Mouse (Mus musculus): ENCODE measurements at regions not wholly inside any gene's neighbourhood (a gene's known extent, or its start where the extent isn't known, plus 50 kb on each side); places are given as distances from the start of the nearest gene placed in this dataset.
"Not testable (repeated sequence)": the region's sequence is repeated elsewhere in the genome, so short reads cannot be mapped to it uniquely, and the experiment has no call there.

GRCm38 (mm10) chr10:56782265-56782664 is 405.1 kb downstream of the Gja1 start:
- no peak for DNase-seq (ENCODE audit: low spot score)

- no peak for DNase-seq (ENCODE audit: low spot score)
These were observed 406.8 kb downstream of the Gja1 start for GRCm38 (mm10) chr10:56783941-56784340.

GRCm38 (mm10) chr10:56788081-56788480 is 411.0 kb downstream of the Gja1 start:
- DNase-seq (ENCODE audit: low spot score): no peak

GRCm38 (mm10) chr10:56793074-56793473 is 415.9 kb downstream of the Gja1 start:
- DNase-seq (ENCODE audit: low spot score): peak; percentile 22

GRCm38 (mm10) chr10:56795396-56795795 is 418.3 kb downstream of the Gja1 start:
- DNase-seq (ENCODE audit: low spot score): no peak

GRCm38 (mm10) chr10:56799307-56799706 is 422.2 kb downstream of the Gja1 start:
- no peak for DNase-seq (ENCODE audit: low spot score)

GRCm38 (mm10) chr10:56799745-56800144 is 422.6 kb downstream of the Gja1 start:
- no peak for DNase-seq (ENCODE audit: low spot score)

- no peak for DNase-seq (ENCODE audit: low spot score)
These were observed 431.9 kb downstream of the Gja1 start for GRCm38 (mm10) chr10:56809006-56809405.

- no peak for DNase-seq (ENCODE audit: low spot score)
These were observed 445.0 kb downstream of the Gja1 start for GRCm38 (mm10) chr10:56822158-56822557.

GRCm38 (mm10) chr10:56831331-56831730 is 454.2 kb downstream of the Gja1 start:
- DNase-seq (ENCODE audit: low spot score): no peak

- no peak for DNase-seq (ENCODE audit: low spot score)
These were observed 454.8 kb downstream of the Gja1 start for GRCm38 (mm10) chr10:56831966-56832365.

- peak; percentile 49 for DNase-seq (ENCODE audit: low spot score)
These were observed 459.0 kb downstream of the Gja1 start for GRCm38 (mm10) chr10:56836130-56836529.

- DNase-seq (ENCODE audit: low spot score): no peak
These were observed 461.9 kb downstream of the Gja1 start for GRCm38 (mm10) chr10:56839006-56839495.

GRCm38 (mm10) chr10:56839545-56839944 is 462.4 kb downstream of the Gja1 start:
- DNase-seq (ENCODE audit: low spot score): no peak

GRCm38 (mm10) chr10:56840732-56841131 is 463.6 kb downstream of the Gja1 start:
- DNase-seq (ENCODE audit: low spot score): peak; percentile 58

GRCm38 (mm10) chr10:56841486-56841885 is 464.4 kb downstream of the Gja1 start:
- no peak for DNase-seq (ENCODE audit: low spot score)

- DNase-seq (ENCODE audit: low spot score): no peak
These were observed 464.8 kb downstream of the Gja1 start for GRCm38 (mm10) chr10:56841973-56842372.

- DNase-seq (ENCODE audit: low spot score): no peak
These were observed 475.4 kb downstream of the Gja1 start for GRCm38 (mm10) chr10:56852484-56852883.

GRCm38 (mm10) chr10:56856186-56856585 is 479.1 kb downstream of the Gja1 start:
- DNase-seq (ENCODE audit: low spot score): no peak

GRCm38 (mm10) chr10:56879744-56880143 is 502.6 kb downstream of the Gja1 start:
- no peak for DNase-seq (ENCODE audit: low spot score)

- peak; percentile 58 for DNase-seq (ENCODE audit: low spot score)
These were observed 503.0 kb downstream of the Gja1 start for GRCm38 (mm10) chr10:56880154-56880591.

GRCm38 (mm10) chr10:56884456-56885410 is 507.6 kb downstream of the Gja1 start:
- DNase-seq (ENCODE audit: low spot score): no peak

GRCm38 (mm10) chr10:56891530-56891929 is 514.4 kb downstream of the Gja1 start:
- not testable (repeated sequence) for DNase-seq (ENCODE audit: low spot score)

All from heart, adult 8-10 months (tissue).